12 mouse cellular contexts compared by ENCODE assay signal in the genomic region with DNA sequence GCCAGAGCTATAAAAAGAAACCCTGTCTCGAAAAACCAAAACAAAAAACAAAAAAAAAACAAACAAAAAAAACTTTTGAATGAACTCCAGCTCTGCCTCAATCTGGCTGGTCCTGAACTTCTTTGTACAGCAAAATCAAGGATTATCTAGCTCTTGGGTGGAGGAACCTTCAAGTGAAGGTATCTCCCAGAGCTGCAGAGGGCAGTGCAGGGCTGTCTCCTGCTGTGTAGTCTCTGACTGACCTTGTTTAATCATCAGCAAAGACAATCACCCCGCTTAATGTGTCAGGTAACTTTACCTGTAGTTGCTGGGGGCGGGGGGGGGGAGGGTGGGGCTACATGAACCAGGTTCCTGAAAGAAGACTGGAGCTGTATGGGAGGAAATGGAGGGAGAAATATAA. TPM values are rescaled to one million over a fixed set of nuclear protein-coding genes. Genes with fewer than 3 reads are reported as not detected.
DNase-seq lines count a peak whose midpoint lies in the region; ATAC-seq lines count a peak whose summit lies in the region.
"Had no signal": no experiment of that assay in that cellular context is flagged by ENCODE, and none has a peak within 500 bp of the region (broad histone marks: within the 10 kb centered on the region; RNA-seq: fewer than 3 reads in every experiment).

No protein-coding gene starts in this region.

- H3K9ac ChIP-seq in midbrain, embryonic 16.5 days (ENCODE audit: low read depth, low read length) = no peak overlapping the region
- H3K9ac ChIP-seq: embryonic facial prominence, embryonic 13.5 days; heart, embryonic 15.5 days had no signal

- WGBS in midbrain, embryonic 16.5 days = 68% methylated on average over 3 of the region's 3 CpGs

- no peak overlapping the region for H3K4me2 ChIP-seq in midbrain, embryonic 16.5 days (ENCODE audit: low read length)
- H3K4me2 ChIP-seq: embryonic facial prominence, embryonic 13.5 days; heart, embryonic 15.5 days; midbrain, embryonic 11.5 days had no signal

- DNase-seq in 3T3-L1 (ENCODE audit: low read depth, low spot score) = peak; percentile 30
- DNase-seq in A20 (ENCODE audit: low read depth, low spot score) = peak; percentile 34
- DNase-seq in kidney, postnatal 25 days = peak; percentile 62 to 74
- DNase-seq in adrenal gland, adult 18-20 months (ENCODE audit: low spot score in 2 of 2) = no peak
- DNase-seq in adrenal gland, adult 8-10 months = no peak
- no peak for DNase-seq in testis, postnatal 10 days (ENCODE audit: low spot score)
- DNase-seq: cerebellum, adult 11 months had no signal

- no peaks in the 10 kb centered on the region for H3K27me3 ChIP-seq in midbrain, embryonic 16.5 days (ENCODE audit: control insufficient read depth, insufficient read depth, low read depth, low read length)
- H3K27me3 ChIP-seq: embryonic facial prominence, embryonic 13.5 days; heart, embryonic 15.5 days had no signal

- H3K27ac ChIP-seq in midbrain, embryonic 16.5 days (ENCODE audit: low read length) = no peak overlapping the region
- H3K27ac ChIP-seq: embryonic facial prominence, embryonic 13.5 days; heart, embryonic 15.5 days had no signal

- no peaks in the 10 kb centered on the region for H3K36me3 ChIP-seq in midbrain, embryonic 16.5 days (ENCODE audit: control insufficient read depth, insufficient read depth, low read length)
- H3K36me3 ChIP-seq: embryonic facial prominence, embryonic 13.5 days; heart, embryonic 15.5 days had no signal

- ATAC-seq in hematopoietic stem cell, adult 5-6 weeks (replicated peaks in 1 of 2; ENCODE audit: insufficient read depth in 1 of 2, low FRiP score in 2 of 2, low TSS enrichment in 1 of 2, low read depth in 1 of 2, poor library complexity in 2 of 2, severe bottlenecking in 2 of 2) = 0 out of 4 replicates have a peak, but pooled peaks have one; percentile 37 to 67
- no peak for ATAC-seq in midbrain, embryonic 16.5 days

- no peaks in the 10 kb centered on the region for H3K4me1 ChIP-seq in midbrain, embryonic 16.5 days (ENCODE audit: control insufficient read depth, insufficient read depth, low read length)
- H3K4me1 ChIP-seq: embryonic facial prominence, embryonic 13.5 days; heart, embryonic 15.5 days had no signal

- H3K9me3 ChIP-seq in midbrain, embryonic 16.5 days (replicated peaks; ENCODE audit: control insufficient read depth, low read length, poor library complexity, severe bottlenecking) = no peaks in the 10 kb centered on the region
- H3K9me3 ChIP-seq: embryonic facial prominence, embryonic 13.5 days; heart, embryonic 15.5 days had no signal

- H3K4me3 ChIP-seq in midbrain, embryonic 16.5 days (ENCODE audit: low read depth, low read length) = no peak overlapping the region
- H3K4me3 ChIP-seq: embryonic facial prominence, embryonic 13.5 days; heart, embryonic 15.5 days had no signal

RNA-seq across cellular contexts. Expression of gene Cth, which starts 6.7 kb away (rescaled TPM):
- total RNA-seq in hematopoietic stem cell, adult 5-6 weeks (2017) = 0.13 TPM in 1 of 2 replicates, not detected in the other
- 10 to 100 TPM; 19.1 to 35.7 TPM for total RNA-seq in adrenal gland, adult 18-20 months (2021)
- total RNA-seq in adrenal gland, adult 8-10 months (2022) = 10 to 100 TPM; 18.2 to 33.6 (median 19.2) TPM
- 2.2 and 2.3 TPM in 2 replicates for polyA plus RNA-seq in midbrain, embryonic 16.5 days (2015; fragmentation: Nextera tagmentation; extraction: Ambion mirVana)

RNA-seq across cellular contexts. Expression of gene Ankrd13c, which starts 15.4 kb away (rescaled TPM):
- total RNA-seq in hematopoietic stem cell, adult 5-6 weeks (2017) = 48.2 and 49.6 TPM in 2 replicates
- total RNA-seq in adrenal gland, adult 18-20 months (2021) = 10 to 100 TPM; 94.5 to 95.9 TPM
- 10 to 100 TPM; 67.8 to 89.5 (median 86.9) TPM for total RNA-seq in adrenal gland, adult 8-10 months (2022)
- polyA plus RNA-seq in midbrain, embryonic 16.5 days (2015; fragmentation: Nextera tagmentation; extraction: Ambion mirVana) = 24.5 and 25.5 TPM in 2 replicates

Comparison
In these comparisons a context has a peak if more than half of its experiments do, and no peak if none do; other contexts are left out.
1. DNase-seq: peak in 3T3-L1 (single experiment), A20 (single experiment) and kidney, postnatal 25 days (2 of 2); none in adrenal gland, adult 18-20 months (0 of 2), adrenal gland, adult 8-10 months (single experiment) and testis, postnatal 10 days (single experiment).
2. RNA of gene Cth, which starts 6.7 kb away (total RNA-seq): 19.1 to 35.7 TPM in adrenal gland, adult 18-20 months and 18.2 to 33.6 TPM in adrenal gland, adult 8-10 months; 0.13 TPM in hematopoietic stem cell, adult 5-6 weeks; every median in the first group is over 10 times any median in the second.